Mouse (Mus musculus) erythroblast, embryonic 14.5 days (primary cell): ENCODE results near the gene Uhrf1bp1.

Source experiments
- GATA1 ChIP-seq: IDR thresholded peaks from 2 replicates; pipeline ENCODE4 v1.6.1; 2012; ENCODE audit warnings: low read length, inconsistent platforms, mixed read lengths
- TAL1 ChIP-seq: IDR thresholded peaks from 3 replicates; pipeline ENCODE4 v1.6.1; 2012; ENCODE audit warnings: low read length, inconsistent platforms, mixed read lengths

DNA sequence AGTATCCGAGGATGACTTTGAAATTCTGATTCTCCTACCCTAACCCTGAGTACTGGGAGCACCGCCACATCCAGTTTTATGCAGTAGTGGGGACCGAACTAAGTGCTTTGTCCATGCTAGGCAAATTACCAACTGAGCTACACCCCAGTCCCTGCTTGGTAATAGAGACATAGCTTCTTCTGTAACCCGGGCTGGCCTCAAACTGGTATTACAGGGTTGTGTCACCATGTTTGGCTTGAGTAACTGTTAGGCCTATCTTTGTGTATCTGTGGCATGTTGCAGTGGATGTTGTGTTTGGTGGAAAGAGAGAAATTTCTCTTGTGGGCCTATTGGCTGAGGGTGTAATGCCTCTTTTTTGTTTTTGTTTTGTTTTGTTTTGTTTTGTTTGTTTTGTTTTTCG, 74.0 kb downstream of the Uhrf1bp1 start:
- no peak for TF ChIP-seq GATA1
- TF ChIP-seq TAL1, result no peak
